Mouse (Mus musculus) kidney, postnatal 4 days (tissue): Measurements from ENCODE around the gene Cep63.

Experiments used
- DNase-seq, 2 experiments: peaks; one replicate each; pipeline ENCODE4 v3.0.0; 2021; ENCODE audit warnings: mixed read lengths in 2 of 2

The Cep63 gene

GRCm38 (mm10) chr9:102629052-102629451 is 2.7 kb upstream of the Cep63 start:
- DNase-seq: no peak

GRCm38 (mm10) chr9:102627442-102627841 is 1.1 kb upstream of the Cep63 start:
- DNase-seq: no peak

GRCm38 (mm10) chr9:102626839-102627225 is 498 bp upstream of the Cep63 start:
- DNase-seq: no peak

- DNase-seq: no peak
These were observed 842 bp downstream of the Cep63 start for GRCm38 (mm10) chr9:102625401-102625982.

- DNase-seq: no peak
These were observed 2.8 kb downstream of the Cep63 start for GRCm38 (mm10) chr9:102623581-102623980.

GRCm38 (mm10) chr9:102622876-102623275 is 3.5 kb downstream of the Cep63 start:
- DNase-seq: no peak

GRCm38 (mm10) chr9:102622192-102622857 is 4.0 kb downstream of the Cep63 start:
- DNase-seq: peak; percentile 47 to 68

GRCm38 (mm10) chr9:102621385-102621784 is 4.9 kb downstream of the Cep63 start:
- DNase-seq: no peak

- DNase-seq: no peak
These were observed 10.1 kb downstream of the Cep63 start for GRCm38 (mm10) chr9:102616267-102616666.

- DNase-seq: no peak
These were observed 11.3 kb downstream of the Cep63 start for GRCm38 (mm10) chr9:102615071-102615470.

GRCm38 (mm10) chr9:102609221-102609620 is 17.1 kb downstream of the Cep63 start:
- DNase-seq: no peak

- no peak for DNase-seq
These were observed 18.9 kb downstream of the Cep63 start for GRCm38 (mm10) chr9:102607471-102607870.

- no peak for DNase-seq
These were observed 21.2 kb downstream of the Cep63 start for GRCm38 (mm10) chr9:102605162-102605561.

GRCm38 (mm10) chr9:102601666-102602065 is 24.7 kb downstream of the Cep63 start:
- DNase-seq: no peak

- DNase-seq: no peak
These were observed 25.1 kb downstream of the Cep63 start for GRCm38 (mm10) chr9:102601187-102601586.

GRCm38 (mm10) chr9:102595662-102596436 is 30.5 kb downstream of the Cep63 start:
- DNase-seq: no peak

GRCm38 (mm10) chr9:102594667-102595393 is 31.5 kb downstream of the Cep63 start:
- DNase-seq: peak; percentile 21 to 37

- DNase-seq: no peak
These were observed 39.0 kb downstream of the Cep63 start for GRCm38 (mm10) chr9:102587347-102587746.

GRCm38 (mm10) chr9:102581921-102582469 is 44.3 kb downstream of the Cep63 start:
- no peak for DNase-seq

GRCm38 (mm10) chr9:102577480-102577879 is 48.9 kb downstream of the Cep63 start:
- DNase-seq: peak in 1 of 2 experiments; percentile 11

GRCm38 (mm10) chr9:102572888-102573287 is 53.4 kb downstream of the Cep63 start:
- DNase-seq: no peak

- DNase-seq: no peak
These were observed 67.9 kb downstream of the Cep63 start for GRCm38 (mm10) chr9:102558463-102558862.

- DNase-seq: no peak
These were observed 72.6 kb downstream of the Cep63 start for GRCm38 (mm10) chr9:102553781-102554180.
